Mouse (Mus musculus) adrenal gland, postnatal 25 days (tissue): Measurements from ENCODE around the gene Lactbl1. TPM values are rescaled to one million over a fixed set of nuclear protein-coding genes. Genes with fewer than 3 reads are reported as not detected.

Source experiments
- DNase-seq: peaks from one replicate; pipeline ENCODE4 v3.0.0; 2021; ENCODE audit warnings: mixed read lengths
- total RNA-seq: library from RNA; stranded (reverse); gene quantifications from 2 replicates; pipeline ENCODE4 v1.2.3, GENCODE M21; 2021

Lactbl1 gene
- total RNA-seq, 1 experiment from 2014 or later: not detected

DNA sequence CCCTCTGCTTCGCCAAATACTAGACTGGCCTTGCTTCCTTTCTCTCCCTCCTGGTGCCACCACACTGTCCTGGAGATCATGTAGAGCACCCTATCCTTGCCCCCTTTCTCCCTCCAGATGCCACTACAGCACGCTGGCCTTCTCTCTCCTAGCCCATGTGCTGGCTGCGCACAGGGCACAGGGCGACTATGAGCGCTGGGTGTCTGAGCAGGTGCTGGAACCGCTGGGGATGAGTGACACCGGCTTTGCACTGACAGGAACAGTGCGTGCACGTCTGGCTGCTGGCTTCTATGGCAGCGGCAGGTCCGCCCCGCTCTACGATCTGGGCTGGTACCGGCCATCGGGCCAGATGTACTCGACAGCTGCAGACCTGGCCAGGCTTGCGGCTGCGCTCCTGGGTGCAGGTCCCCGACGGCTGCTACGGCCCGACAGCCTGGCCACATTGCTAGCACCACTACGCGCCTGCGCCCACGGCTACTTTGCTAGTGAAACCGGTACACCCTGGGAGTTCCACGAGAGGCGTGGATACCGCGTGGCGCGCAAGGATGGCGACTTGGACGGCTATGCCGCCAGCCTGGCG, 14.7 kb downstream of the Lactbl1 start:
- DNase-seq: no peak

DNA sequence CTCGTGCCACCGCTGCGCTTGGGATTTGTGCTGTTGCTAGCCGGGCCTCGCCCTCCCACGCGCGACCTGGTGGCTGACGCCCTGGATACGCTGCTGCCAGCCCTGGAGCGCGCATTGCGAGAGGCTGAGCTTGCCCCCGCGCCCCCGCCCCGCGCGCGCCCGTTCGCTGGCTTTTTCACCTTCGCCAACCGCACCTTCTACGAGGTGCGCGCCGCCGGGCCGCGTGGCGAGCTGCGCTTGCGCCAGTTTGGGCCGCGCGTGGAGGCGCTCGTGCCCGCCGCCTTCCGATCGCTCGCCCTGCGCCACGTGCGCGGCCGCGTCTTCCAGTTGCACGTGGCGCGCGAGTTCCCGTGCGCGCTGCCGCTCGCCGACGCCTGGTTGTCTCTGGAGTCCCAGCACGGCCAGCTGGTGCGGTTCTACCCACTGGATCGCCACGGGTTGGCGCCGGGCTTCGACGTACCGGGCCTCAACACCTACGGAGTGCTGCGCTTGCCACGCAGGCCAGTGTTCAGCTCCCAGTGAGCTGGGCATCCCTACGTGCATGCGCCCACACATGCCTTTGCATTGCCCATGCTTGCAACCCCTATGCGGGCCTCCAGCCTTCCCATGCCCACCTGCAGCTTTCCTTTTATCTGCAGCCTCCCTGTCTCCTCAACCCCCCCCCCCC, 15.3 kb downstream of the Lactbl1 start:
- DNase-seq: peak; percentile 30

DNA sequence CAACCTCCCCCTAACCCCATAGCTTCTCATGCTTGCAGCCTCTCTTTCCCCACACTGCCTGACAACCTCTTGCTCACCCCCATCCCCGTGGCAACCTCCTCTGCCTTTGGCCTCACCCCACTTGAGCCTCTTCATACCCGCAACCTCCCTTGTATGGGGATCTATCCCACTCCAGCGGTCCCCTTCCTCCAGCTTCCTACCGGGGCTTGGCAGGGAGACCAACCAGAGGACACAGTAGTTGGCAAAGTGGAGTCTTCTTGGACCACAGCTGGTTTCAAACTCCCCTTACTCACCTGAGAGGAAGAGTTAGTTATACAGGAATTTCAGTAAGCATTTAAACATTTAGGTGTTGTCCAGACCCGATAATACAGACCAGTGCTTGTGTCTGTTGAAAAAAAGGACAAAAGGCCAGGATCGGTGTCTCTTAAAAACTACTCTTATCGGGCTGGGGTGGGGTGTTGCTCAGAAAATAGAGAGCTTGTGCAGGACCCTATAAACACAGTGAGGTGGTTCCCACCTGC, 15.9 kb downstream of the Lactbl1 start:
- DNase-seq: no peak

DNA sequence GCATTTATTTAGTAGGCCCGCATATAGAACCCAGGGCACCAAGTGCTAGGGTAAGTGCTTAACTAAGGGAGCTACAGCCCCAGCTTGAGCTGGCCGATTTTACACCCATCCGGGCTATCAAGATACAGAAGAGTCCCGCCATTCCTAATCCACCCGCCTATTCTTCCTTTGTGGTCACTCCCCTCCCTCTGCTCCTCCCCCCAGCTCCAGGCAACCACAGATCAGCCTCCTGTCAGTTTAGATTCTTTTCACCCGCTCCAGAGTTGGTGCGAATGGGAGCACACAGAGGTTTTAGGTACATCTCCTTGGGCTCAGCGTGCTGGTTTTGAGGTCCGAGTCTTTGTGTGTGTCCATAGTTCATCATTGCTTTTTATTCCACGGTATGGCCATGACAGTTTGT, 16.5 kb downstream of the Lactbl1 start:
- no peak for DNase-seq

DNA sequence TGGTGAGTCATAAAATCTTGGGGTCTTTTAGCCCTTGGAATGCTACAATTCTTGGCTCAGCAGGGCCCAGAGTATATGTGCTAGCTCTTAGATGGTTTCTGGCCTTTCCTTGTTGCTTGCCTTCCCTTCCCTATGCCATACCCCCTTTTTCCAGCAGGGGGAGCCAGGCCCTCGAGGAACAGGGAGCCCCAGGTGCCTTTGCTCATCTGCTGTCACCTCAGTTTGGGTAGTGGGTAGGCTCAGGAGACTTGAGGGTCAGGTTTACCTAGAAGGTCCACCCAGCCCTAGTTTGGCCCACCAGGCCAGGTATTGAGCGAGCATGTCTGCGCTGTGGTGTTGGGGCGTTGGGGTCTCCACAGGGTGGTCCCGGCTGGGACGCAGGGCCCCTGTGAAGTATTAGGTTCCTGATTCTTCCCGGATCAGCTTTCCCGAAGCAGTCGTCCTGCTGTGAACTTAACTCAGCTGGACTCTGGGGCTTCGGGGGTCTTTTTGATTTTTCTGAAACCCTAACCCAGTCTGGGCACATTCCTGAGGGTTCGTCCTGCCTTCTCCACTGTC, 26.6 kb downstream of the Lactbl1 start:
- peak; percentile 83 for DNase-seq

DNA sequence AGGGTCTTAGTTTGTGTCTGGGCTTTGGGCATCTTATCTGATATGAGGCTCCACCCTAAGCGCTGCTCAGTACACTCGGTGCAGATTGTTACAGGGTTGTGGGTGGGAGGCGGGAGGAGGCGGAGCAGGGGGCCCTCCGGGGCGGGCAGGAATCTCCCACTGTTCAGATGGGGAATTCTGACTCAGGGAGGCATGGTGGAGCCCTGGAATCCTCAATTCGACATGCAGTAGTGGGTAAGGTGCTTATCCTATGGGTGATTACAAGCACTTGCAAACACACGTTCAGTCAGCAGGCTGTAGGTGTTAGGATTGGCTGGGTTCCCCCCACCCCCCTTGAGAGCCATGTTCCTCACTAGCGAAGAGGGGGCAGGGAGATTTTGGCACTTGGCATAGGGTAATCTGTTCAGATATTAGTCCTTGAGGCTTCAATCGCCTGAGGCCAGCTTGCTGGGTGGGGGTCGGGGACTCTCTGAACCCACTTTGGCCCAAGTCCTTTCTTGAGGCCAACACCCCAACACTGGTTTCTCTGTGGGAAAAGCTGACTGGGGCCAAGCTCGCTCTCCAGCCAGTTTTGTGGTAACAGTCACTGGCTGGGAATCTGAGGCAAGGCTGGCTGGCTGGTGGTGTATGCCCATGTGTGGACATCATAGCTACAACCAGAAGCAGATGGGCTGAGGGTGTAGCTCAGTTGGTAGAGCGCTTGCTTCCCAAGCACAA, 27.2 kb downstream of the Lactbl1 start:
- no peak for DNase-seq

DNA sequence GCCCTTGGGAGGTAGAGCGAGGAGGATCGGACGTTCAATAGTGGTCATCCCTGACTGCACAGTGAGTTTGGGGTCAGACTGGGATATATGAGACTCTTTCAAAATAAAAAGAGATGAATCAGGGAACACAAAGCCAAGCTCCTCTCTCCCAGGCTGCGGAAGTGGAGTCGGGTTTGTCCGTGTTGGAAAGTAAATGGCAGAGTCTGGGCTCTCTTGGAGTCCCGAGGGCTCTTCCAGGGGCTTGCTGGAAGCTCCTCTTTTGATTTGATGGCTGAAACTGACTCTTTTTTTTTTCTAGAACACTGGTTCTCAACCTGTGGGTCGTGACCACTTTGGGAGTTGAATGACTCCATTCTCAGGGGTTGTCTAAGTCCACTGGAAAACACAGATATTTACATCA, 27.8 kb downstream of the Lactbl1 start:
- no peak for DNase-seq

DNA sequence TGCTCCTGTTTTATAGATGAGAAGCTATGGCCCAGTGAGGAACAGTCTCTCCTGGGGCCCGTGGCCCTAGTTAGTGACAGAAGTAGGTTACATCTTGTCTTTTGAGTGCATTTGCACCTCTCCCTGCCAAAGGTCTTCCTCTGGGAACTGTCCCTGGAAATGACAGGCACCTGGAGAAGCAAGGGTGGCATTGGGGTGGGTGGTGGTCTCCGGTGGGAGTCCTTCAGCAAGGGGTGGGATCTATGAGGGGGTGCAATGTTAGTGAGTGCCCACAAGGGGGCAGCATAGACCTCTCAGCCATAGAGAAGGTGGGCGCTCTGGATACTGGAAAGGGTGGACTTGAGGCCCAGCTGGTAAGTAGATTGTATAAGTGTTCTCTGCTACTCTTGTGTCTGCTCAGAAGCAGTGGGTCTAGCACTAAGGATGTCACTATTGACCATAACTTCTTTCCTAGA, 29.0 kb downstream of the Lactbl1 start:
- peak; percentile 22 for DNase-seq

DNA sequence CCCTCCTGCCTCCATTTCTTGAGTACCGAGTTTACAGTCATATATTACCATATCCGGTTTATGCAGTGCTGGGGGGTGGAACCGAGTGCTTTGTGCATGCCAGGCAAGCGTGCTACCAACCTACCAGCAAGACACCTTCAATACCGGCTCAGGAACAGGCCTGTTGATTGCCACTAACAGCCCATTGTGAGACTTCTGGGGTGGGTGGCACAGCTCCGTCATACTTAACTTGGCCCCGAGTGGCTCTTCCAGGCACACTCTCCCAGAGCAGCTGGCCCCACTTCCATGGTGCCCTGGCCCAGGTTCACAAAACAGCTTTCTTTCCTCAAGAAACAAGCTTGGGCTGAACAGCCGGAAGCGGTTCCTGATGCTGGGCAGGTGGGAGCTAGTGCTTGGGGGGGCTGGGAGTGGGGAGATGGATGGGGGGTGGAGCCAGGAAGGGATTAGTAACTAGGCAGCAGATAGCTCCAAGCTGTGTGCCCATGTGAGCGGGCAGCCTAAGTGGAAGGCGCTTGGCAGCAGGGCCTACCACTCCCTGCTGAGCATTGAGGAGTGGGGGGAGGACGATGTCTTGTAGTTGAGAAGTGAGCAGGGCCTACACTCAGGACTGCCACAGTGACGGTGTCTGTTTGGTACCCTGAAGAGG, 29.6 kb downstream of the Lactbl1 start:
- DNase-seq: no peak

DNA sequence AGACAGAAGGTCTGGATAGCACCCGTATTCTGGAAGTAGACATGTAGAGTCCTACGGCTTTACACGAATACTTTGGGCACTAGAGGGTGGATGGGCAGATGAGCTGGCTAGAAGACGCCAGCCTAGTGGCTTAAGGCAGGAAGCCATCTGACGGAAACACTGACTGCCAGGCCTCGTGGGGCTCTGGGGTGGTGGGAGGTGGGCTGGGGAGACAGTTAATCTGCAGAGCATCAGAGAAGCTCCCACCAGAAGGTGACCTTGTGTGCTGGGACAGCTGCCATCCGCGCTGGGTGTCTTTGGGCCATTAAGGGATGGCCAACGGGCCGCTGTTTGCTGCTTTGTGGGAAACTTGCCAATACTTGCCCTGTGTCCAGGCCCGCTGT, 30.1 kb downstream of the Lactbl1 start:
- no peak for DNase-seq

DNA sequence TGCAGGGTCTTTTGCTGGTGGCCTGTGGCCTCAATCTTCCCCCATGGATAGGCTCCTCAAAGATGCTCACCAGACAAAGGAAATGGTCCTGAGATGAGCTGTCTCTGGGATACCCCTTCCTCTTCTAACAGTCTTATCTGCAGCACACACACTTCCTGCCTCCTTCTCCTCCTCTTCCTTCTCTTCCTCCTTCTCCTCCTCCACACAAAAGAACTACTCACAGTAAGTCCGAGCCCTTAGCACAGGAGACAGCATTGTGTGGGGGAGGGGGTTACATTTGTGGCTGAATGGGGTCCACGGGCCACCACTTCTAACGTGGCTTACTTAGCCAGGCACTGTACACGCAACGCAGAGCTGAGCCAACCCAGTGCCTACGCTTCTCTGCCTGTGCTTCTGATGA, 30.6 kb downstream of the Lactbl1 start:
- DNase-seq: no peak

DNA sequence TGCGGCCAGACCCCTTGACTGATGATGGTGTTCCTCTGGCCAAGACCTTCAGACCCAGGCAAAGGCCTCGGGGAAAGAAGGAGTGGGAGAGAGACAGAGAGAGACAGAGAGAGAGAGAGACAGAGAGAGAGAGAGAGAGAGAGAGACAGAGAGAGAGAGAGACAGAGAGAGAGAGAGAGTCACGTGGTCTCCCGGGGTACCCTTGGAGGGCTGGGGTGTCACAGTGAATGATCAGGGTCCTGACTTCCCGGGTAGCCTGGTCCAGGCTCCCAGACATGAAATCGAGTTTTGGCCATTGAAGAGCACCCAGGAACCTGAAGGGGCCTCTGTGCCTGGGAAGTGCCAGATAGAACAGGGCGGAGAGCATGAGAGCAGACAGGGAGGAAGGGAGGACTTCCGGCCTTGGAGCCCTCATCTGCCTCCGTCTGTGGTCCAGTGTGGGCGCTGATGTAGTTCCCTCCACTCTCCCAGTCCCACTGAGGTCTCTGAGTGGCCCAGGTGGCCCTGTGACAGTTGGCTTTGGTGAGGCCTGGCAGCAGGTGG, 31.3 kb downstream of the Lactbl1 start:
- DNase-seq: no peak

DNA sequence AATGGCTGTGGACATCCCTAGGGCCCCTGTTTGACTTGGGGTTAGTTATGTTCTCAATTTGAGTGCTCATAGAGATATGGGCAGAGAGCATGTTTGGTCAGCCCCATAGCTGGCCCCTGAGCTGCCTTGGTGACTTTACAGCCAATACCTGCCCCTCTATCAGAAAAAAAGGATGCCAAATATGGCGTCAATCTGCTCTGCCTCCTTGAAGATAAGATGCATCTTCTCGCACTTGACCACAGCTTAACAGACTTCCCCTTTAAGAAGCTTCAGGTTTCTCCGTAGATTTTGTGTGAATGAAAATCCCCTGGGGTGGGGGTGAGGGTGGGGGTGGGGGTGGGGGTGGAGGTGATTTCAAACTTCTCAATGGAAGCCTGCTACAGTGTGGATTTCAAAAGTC, 35.5 kb downstream of the Lactbl1 start:
- no peak for DNase-seq

DNA sequence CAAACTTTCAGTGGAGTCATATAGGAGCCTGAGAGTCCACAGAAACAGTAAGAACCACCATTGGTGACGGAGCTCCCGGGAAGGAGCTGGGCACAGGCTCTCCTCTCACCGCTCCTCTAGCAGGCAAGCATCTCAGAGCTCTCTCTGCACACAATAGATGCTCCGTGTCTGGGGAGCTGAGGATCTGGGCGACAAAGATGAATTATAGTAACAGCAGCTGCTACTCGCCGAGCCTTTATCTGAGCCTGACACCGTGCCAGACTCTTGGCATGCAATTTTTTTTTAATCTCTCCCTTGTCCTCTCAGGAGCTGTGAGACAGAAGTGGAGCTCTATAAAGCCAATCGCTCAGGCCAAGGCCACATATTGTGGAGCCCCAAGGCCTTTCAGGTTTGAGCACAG, 42.6 kb downstream of the Lactbl1 start:
- no peak for DNase-seq

DNA sequence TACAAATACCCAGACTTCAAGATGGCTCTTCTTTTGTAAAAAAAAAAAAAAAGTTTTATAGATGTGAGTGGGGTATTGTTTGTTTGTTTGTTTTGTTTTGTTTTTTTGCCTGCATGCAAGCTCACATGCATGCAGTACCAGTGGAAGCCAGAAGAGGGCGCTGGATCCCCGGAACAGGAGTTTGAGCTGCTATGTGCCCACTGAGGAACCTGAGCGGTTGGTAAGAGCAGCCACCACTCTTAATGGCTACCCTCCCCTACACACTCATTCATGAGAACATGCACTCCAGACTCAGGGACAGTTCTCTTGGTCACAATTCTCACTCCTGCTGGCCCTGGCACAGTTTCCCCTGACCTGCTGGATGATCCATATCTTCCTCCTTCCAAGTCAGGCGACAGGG, 43.6 kb downstream of the Lactbl1 start:
- DNase-seq: no peak

DNA sequence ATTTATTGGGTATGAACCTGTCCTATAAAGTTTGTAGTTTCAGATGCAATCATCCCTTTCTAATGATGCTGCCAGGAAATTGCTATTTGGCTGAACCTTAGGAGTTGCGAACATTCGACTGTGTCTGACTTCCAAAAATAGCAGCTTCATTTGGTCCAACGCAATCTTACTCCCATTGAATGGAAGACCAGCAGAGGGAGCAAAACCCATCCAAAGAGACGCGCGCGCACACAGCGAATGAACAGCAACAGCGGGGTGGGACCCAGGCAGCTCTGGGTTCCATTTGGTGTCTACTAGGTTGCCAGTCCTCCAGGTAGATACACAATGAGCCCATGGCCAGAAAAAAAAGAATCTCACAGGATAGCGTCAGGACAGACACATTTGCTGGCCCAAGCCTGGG, 45.3 kb downstream of the Lactbl1 start:
- no peak for DNase-seq

DNA sequence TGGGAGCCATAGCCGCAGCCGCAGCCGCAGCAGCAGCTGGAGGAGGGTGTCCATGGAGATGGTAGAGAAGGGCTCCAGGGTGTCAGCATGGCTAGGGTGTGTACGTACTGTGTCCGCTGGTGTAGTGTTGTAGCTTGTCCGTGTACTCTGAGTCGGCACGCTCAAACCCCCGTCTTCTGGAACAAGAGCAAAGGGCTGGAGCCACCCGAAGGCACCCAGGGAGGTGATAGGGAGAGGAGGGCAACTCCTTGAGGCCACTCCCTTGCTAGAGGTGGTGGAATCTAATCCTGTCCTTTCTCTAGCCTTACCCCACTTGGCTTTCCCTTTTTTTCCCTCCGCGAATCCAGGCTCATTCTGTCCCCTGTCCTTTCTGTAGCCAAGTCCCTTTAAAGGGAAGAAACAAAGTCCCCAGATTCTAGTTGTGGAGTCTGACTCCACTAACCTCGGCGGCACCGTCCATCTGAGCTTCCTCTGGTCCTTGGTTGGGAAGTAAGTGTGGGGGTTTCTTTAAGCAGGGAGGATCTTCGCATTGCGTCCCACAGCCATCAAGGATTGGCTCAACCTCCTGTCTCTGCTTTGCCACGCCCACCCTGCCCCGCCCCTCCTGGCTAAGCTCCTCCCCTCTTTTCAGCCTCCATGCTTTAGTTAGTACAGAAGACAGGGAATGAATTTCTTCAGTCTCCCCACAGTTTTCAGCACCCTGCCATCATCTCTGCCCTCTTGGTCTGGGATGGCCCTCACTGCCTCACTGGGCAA, 50.1 kb downstream of the Lactbl1 start:
- DNase-seq: no peak

DNA sequence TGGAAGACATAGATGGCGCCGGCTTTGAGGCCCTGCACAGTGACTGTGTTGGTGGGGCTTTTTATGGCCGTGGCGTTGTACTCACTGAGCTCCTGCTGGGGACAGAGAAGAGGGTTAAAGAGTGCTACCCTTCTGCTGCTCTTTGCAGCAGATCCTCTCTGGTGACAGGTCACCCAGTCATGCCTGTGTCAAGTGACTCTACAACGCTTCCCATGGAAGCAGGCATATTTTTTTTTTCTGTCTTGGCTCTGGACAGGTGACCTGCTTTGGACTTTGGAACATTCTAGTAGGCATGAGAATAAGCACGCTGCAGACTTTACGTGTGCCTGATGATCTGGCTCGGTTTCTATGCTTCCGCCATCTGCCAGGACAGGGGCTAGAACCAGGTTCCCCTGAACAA, 53.0 kb downstream of the Lactbl1 start:
- DNase-seq: no peak

DNA sequence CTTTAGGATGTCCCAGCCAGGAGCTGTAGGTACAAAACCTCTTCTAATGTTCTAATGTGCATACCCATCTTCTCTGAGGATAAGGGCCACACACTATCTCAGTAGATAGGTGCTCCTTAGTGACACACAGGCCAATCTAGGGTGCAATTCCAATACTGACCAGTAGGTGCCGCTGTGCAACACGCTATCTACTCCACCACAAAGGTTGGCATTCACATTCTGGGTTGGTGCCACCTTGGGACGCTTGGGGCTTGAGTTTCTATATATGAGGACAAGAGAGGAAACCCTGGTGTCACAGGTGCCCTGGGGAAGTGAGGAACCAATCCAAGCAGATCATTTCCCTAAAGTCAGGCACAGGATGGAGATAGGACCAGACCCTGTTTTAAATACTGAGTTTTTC, 56.1 kb downstream of the Lactbl1 start:
- peak; percentile 86 for DNase-seq

DNA sequence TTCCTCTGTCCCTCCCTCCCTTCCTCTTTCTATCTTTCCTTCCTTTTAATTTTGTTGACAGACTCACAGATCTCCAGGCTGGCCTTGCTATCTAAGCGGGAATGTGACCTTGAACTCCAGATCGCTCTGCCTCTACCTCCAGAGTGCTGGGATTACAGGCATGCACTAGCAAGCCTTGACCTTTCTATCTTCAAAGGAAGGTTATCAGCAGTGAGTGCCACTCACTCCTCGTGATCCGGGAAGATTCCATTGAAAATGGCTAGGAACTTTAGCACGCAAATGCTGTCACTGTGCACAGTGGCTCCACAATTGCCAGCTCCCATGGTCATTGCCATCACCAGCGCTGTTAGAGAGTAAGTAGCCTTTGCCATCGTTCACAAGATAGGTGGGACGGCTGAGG, 56.8 kb downstream of the Lactbl1 start:
- DNase-seq: no peak

DNA sequence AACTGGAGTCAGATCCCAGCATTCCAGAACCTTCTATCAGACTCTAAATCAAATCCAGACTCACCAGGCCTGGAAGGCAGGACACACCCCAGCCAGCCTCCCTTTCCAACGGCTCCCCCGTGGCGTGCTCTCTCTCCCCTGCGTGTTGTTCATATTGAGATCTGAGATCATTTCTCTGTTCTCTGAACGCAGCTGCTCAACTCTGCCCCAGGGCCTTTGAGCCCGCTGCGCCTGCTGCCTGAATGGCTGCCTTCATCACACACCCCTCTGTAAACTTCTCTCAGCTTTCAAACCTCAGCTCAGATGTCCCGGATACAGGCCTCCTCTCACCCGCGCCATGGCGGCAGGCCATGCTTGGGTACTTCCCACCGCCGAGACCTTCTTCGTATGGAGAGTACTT, 58.2 kb downstream of the Lactbl1 start:
- no peak for DNase-seq

DNA sequence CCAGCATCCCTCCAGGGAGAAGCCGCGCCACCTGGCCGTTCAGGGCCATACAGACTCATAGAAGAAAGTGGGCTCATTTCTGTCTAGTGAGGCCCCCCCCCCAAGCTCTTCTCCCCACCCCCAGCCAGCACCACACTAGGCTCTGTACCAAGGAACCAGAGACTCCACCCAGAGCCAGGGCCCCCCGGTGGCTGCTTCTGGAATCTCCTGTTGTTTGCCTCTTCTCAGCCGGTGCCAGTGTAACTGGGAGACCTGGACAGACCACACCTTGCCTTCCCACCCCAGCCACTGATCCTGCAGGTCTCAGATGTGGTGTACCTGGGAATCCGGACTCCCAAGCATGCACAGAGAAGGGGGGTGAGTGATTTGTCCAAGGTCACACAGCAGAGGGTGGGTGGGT, 62.1 kb downstream of the Lactbl1 start:
- no peak for DNase-seq
